Mouse (Mus musculus) frontal cortex, postnatal 36 days (tissue): ENCODE results near the gene Shank3.

Source experiments
- DNase-seq, 2 experiments: peaks; one replicate each; pipeline ENCODE4 v3.0.0; 2022; ENCODE audit warnings: low spot score in 2 of 2

The Shank3 gene

DNA sequence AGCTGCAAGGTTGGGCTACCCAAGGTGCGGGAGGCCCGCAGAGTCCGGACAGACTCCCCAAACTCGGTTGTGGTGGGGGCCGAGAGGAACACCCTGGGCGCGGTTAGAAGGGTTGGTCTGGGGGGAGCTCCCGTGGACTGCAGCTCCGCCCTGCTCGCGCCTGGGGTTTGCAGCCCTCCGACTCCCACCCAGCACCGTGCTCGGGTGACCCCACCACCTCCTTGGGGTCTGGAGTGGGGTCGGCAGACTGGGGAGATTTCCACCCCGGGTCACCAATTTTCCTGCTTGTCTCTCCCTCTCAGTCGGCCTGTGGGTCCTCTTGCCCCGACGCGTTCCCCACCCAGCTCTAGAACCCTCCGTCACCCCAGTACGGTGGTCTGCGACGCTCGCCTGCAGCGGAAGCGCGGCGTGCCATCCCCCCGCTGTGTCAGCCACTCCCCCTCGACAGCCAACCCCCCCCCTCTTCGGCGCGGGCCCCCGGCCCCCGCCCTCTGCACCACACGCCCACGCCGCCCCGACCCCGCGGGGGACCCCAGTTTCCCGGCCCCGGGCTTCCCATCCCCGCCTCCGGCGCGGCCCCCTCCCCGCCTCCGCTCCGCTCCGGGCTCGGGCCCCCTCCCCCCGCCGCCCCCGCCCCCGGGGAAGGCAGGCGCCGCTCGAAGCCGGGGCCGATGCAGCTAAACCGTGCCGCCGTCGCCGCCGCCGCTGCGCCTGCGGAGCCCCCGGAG lies at the start of gene Shank3:
Gene Shank3, plus strand, starts transcription at position 663 of the 728 bp plus-strand sequence.
- no peak for DNase-seq

DNA sequence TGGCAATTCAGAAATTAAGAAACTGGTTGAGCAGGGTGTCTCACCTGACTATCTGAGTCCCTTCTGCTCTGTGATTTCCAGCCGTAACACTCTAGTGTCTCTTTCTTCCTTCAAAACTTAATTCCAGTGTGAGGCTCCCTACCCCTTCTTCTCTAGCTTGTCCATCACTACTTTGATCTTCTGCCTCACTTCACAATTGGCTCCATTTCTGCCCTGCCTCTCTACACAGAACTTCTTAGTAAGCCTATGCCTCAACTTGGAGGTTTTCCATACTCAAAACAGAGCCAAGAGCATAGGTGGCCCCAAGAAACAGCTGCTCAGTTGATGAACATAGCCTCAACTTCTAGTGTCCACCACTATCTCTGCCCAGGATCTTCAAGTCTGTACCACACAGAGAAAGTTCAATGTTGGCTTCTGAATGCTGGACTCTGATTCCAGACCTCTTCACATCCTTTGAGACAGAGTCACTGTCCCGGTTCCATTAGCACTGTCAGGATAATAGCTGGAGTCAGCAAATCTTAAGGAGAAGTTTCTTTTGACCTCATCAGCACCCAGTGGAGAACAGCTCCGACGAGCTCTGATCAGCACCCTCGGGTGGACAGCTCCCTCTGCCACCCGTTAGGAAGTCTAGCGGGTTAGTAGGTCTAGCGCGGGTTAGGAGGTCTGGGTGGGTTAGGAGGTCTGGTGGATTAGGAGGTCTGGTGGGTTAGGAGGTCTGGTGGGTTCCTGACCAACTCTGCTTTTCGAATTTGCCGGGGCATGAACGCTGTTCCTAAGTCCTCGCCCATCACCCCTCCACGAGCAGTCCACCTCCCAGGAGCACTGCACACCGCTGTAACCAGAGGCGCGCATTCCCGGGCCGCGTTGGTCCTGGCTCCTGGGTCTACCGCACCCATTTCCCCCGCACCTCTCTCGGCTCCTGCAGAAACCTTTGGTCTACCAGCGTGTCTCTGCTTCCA lies 46.2 kb upstream of the Shank3 start:
- DNase-seq, result no peak

GRCm38 (mm10) chr15:89453865-89454478 lies 45.5 kb upstream of the Shank3 start, which contains the start of gene Mapk8ip2:
Gene Mapk8ip2, plus strand, starts transcription at chr15:89453913.
- DNase-seq, result peak in 1 of 2 experiments; percentile 73

- no peak for DNase-seq
Observed at GRCm38 (mm10) chr15:89454857-89455256, 44.6 kb upstream of the Shank3 start.

- no peak for DNase-seq
Observed at GRCm38 (mm10) chr15:89455642-89456041, 43.8 kb upstream of the Shank3 start.

DNA sequence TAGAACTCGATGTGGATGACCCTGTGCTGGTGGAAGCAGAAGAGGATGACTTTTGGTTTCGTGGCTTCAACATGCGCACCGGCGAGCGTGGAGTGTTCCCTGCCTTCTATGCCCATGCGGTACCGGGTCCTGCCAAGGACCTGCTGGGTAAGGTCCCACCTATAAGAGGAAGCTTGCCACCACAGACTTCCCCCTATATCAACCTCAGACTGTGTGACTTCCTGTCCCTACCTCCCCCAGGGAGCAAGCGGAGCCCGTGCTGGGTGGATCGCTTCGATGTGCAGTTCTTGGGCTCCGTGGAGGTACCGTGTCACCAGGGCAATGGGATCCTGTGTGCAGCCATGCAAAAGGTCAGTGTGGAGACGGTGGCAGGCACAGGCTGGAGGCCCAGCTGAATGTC lies 40.5 kb upstream of the Shank3 start:
- no peak for DNase-seq

DNA sequence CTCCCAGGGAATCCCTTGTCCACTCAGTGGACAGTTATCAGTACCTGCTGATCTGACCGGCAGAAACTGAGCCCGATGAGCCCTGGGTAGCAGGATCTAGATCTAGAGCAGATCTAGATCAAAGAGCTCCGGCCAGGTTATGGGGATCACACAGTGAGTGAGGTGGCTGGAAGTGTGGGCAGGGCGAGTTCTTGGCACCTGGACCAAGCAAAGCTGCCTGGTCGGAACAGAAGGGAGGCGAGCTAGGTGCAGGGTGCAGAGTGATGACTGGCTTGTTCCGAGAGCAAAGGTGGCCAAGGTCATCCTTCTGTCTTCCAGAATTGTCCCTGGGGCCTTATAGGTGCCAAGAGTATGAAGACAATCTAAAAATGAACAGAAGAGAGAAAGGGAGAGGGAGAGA lies 39.6 kb upstream of the Shank3 start:
- DNase-seq, result no peak

DNA sequence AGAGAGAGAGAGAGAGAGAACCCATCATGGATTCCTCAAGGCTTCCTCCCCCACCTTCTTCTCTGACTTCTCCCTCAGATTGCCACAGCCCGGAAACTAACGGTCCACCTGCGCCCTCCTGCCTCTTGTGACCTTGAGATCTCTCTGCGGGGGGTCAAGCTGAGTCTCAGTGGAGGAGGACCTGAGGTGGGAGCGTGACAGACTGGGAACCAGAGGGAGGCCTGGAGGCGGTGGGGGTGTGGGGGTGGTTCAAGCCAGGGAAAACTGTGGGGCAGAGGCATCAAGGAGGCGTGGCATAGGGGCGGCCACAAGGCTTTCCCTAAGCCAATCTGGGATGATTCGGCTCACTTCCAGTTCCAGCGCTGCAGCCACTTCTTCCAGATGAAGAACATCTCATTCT lies 39.1 kb upstream of the Shank3 start:
- DNase-seq, result no peak

DNA sequence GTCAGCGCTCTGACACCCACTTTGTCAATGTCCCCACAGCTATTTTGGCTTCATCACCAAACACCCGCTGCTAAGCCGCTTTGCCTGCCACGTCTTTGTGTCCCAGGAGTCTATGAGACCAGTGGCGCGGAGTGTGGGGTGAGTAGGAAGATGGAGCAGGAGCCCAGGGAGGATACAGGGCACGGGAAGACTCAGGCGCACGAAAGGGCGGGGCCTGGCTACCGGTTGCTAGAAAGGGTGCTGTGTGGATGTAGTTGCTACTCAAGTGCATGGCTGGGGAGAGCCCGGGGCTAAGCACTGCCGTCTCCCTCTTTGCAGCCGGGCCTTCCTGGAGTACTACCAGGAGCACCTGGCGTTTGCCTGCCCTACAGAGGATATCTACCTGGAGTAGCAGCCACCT lies 38.1 kb upstream of the Shank3 start:
- no peak for DNase-seq

DNA sequence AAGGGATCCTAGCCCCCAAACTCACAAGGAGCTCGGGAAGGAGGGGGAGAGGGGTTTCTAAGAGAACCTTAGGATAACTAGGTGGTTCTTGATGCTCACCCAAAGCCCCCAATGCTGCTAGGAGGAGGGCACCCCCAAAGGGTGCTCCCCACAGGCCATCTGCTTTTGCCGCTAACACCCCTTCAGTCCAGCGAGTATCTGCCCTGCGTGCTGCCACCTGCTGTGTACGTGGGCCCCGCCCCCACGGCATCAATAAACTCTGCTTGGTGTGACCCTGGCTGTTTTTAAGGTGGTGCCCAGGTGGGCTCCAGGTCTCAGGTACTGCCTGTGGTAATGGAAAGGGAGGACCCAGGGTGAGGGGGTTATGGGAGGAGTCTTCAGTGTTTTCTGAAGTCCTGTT lies 37.2 kb upstream of the Shank3 start:
- no peak for DNase-seq

- no peak for DNase-seq
Observed at GRCm38 (mm10) chr15:89463334-89464235, 35.8 kb upstream of the Shank3 start.

- no peak for DNase-seq
Observed at GRCm38 (mm10) chr15:89465052-89465451, 34.4 kb upstream of the Shank3 start.

DNA sequence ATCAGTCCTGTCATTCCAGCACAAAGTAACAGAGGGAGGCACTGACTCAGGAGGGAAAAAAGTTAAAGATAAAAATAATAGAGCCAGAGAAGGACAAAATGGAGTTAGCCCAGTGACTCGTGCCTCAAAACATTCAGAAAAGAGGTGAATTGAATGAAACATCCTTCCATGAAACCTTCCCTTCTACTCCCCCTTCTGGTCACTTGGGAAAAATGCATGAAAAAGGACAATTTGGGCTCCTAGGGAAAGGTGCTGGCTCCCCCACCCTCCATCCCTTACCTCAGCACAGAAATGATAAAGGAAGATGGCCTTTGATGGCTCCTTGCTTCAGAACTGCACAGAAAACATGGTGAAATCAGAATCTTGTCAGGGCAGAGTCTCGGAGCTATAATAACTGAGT lies 30.8 kb upstream of the Shank3 start:
- no peak for DNase-seq

DNA sequence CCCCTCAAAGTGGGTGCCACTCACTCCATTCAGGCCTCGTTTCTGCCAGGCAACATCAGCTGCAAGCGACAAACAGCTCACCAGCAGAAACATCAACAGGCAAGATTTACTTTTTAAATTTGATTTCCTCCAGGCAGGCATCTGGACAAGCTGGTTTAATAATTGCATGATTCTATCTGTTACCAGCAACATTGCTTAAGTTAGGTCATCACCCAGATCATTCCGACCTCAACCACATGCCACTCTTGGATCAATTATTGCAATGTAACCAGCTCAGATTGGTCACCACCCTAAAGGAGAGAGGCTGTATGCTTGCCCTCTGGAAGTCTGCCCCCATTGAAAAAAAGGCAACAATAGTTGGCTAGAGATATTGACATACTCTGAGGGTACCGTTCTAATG lies 27.9 kb upstream of the Shank3 start:
- DNase-seq, result no peak

DNA sequence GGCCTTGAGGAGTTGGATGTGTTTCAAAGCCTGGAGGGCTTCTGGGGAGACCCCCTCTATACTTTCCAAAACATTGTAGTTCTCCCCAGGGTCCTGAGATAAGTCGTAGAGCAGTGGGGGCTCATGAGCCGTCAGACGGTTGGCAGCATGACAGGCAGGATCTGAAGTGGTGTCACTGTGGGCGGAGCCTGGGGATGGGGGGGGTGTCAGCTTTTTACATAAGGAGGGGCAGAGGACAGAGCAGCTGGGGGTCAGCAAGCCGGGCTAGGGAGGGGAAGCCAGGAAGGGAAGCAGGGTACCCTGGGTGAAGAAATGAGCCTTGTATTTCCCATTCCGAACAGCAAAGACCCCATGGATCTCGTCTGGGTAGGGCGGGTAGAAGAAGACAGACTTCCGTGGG lies 26.1 kb upstream of the Shank3 start:
- DNase-seq, result no peak

DNA sequence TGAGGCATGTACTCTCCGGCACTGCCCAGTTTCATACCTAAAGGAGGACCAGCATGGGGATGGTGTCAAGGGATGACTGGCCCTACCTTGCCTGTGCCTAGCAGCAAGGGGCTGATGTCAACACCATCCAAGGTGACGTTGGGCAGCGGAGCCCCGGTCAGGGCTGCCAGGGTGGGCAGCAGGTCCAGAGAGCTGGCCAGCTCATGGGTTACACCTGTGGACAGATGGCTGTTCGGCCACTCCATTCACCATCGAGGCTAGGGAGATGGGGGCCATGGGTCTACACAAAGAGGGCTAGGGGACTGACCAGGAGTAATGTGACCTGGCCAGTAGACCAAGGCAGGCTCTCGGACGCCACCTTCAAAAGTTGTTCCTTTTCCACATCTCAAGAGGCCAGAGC lies 25.5 kb upstream of the Shank3 start:
- no peak for DNase-seq

GRCm38 (mm10) chr15:89474596-89475292 lies 24.7 kb upstream of the Shank3 start:
- no peak for DNase-seq

DNA sequence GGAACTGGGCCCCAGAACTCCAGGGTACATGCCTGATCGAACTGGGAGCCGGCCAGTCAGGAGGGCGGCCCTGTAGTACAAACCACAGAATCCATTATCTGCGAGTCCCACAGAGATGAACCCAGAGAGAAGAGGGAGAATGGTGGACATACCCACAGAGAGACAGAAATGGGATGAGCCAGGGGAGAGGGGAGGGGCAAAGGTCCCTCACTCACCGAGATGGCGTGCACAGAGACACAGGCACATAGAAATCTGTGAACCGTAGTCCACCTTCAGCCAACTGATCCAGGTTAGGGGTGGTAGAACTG lies 24.2 kb upstream of the Shank3 start:
- DNase-seq, result no peak

DNA sequence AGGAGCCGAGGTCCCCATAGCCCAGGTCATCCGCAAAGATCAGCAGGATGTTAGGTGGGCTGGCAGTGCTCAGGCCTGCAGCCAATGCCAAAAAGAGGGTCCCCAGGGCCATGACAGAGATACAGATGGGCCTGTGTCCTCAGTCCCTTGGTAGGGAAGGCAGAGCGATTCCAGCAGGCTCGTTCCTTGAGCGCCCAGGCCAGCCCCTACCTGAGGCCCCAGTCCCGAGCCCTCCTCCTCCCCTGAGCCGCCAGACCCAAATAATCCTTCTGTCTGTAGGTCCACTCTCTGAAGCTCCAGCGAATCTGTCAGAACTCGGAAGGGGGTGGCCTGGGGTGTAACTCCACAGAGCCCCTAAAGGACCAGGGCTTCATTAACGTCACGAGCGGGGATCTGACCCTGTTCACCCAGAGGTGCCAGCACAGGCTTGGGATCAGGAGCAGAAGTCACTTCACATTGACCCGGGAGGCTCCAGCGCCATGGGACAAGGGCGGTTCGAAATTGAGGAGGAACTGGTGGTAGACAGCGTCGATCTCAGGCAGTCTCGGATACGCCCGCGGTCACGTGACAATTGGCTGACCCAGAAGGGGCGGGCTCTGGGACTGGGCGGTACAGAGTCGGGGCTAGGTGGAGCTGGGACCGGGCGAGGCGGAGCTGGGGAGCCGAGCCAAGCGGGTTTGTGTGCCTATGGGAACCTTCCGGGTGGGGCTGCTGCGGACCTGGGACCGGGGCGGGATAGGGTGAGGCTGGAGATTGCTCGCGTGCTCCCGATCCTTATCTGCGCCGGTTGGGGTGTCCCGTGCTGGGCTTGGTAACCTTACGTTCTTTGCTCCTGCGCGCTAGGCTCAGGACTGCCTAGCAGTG lies 23.6 kb upstream of the Shank3 start:
- peak; percentile 91 for DNase-seq

DNA sequence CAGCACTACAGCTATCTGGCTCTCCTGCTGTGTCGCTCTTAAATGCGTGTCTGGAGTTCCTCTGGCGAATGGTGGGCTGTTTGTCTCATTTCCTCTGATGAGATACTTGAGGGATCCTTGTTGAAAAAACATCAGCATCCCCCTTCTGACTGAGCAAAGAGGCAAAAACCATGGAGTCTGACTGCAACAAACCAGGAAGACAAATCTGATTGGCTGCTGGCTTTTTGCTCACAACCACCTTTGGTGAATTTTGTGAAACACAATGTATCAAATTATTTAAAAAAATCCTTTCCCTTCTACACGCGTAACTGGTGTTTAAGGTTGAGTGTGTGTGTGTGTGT lies 23.0 kb upstream of the Shank3 start:
- DNase-seq, result no peak
